Mouse (Mus musculus) WW6 (cell line): ENCODE results near the gene Pjvk.
"Not testable (repeated sequence)": the region's sequence is repeated elsewhere in the genome, so short reads cannot be mapped to it uniquely, and the experiment has no call there.

Experiments used
- DNase-seq: peaks from one replicate; pipeline ENCODE4 v3.0.0-alpha.2; 2013; ENCODE audit warnings: low read depth, low spot score

The Pjvk gene

DNA sequence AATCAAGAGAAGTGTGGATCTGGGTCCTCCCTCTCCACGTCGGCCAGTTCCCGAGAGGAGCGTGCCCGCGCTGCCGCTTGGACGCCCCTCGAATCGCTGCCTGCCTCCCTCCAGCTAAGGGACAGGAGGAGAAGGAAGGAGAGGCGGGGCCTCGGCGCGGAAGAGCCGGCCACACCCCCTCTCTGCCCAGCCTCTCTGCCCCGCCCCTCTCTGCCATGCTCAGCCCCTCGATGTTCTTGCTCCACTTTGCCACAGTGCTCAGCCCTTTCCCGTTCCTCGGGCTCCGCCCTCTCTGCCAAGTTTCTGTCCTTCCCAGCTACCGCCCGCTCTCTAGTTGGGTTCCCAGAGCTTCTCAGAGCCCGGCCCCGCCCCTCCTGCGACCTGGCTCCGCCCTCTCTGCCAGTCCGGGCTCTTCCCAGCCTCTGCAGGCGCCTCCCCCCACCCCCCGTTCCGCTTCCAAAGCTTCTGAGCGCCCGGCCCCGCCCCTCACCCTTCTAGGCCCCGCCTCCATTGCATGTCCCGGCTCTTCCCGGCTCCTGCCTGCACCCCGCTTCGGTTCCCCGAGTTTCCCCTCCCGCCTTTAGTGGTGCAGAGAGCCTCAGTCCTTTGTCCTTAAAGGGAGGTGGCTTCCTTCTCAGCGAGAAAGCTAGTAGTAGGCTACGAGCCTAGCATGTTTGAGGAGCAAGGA, at the start of gene Pjvk, which contains the start of gene Prkra:
Pjvk (plus strand) TSS at position 594 of the 688 bp plus-strand sequence.
Prkra (minus strand) TSS at position 133 of the 688 bp plus-strand sequence.
- DNase-seq: peak; percentile 91

DNA sequence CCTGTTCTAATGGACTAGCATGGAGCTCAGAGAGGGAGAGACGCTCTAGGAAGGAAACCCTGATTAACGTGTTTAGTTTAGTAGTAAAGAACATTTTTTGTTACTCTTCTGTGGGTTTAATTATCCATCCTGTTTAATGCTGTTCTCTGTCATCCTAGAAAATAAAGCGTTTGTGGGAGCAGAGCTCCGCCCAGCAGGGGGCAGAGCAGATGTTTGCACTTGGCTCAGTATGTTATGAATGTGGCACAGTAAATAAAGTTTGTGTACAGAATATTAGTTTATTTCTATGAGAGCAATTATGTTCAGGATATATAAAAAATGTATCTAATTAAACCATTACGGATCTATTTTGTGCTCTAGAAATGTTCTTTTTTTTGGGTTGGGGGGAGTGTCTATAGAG, 49.1 kb upstream of the Pjvk start:
- DNase-seq: no peak

DNA sequence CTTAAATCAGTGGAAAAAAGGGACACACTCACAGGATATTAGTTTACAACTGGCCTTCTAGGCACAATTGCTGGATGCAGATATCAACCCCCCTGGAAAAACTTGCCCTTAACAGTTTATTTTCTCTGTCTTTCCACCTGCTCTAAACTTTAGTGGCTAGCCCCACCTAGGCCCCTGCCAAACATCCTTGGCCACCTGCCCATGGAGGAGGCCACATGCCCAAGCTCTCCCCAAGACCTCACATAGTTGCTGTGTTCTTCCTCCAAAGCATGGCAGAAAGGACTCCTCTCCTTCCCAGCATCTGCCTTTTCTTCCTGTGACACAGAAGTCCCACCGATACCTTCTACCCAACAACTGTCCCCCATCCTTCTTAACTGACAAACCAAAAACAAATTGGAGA, 46.0 kb upstream of the Pjvk start:
- DNase-seq: no peak

DNA sequence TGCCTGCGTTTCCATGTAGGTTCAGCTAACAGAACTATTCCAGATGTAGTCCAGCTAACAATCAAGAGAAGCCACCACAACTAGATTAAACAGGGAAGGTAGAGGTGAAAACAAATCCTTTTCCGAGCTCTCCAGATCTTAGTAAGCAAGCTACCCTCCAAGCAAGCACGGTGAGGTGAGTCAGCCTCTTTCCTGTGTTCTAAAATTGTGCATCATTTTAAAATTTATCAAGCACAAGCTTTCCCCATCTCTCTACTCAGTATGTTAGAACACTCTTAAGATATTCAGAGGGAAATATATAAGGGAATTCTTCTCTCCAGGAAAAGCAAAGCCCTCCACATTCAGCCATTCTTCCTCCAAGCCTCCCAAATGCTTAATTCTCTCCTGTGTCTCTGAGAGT, 41.6 kb upstream of the Pjvk start:
- no peak for DNase-seq

DNA sequence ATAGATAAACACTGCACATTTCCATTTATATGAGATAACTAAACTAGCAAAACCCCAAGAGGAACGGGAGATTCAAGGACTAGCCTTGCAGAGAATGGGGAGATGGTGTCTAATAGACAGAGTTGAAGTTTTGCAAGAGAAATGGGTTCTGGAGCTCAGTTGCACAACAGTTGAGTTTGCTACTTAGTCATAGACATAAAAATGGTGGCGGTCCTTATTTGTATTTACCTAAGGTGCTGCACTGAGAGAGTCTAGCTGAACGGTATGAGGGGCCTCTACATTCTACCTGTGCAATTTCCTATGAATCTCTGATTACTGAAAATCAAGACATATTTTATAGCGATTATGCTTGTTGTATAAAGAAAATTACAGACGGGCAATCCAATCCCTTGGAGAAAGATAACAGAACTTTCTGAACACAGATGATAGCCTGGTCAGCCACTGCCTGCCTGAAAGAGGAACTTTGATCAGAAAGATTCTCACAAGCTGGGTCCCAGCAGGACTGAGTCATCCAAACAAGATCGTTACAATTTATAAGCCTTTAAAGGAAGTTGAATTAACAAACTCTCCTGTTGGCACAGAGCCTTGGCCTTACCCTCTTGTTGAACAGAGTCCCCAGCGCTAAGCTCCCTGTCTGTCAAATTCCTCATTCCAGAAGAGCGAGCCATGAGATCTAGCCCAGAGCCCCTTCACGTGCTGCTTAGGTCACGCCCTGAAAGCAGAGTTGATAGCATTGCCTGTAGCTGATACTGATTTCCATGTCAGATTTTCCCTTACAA, 37.8 kb upstream of the Pjvk start:
- DNase-seq: no peak

DNA sequence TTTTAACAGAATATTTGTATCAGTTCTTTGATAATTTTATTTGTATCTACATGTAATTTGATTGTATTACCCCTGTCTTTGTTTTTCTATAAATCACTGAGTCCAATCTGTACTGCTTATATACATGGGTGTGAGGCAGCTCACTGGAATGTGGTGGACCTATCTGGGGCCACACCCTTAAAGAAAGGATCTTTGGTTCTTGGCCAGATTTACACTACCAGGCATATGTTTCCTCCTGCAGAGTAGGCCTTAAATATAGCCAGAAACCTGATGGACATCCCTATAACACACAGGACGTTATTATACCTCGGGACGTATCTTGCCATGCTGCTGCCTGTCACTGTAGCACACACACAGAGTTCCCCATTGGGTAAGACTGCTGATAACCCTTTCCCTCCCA, 36.3 kb upstream of the Pjvk start:
- no peak for DNase-seq

DNA sequence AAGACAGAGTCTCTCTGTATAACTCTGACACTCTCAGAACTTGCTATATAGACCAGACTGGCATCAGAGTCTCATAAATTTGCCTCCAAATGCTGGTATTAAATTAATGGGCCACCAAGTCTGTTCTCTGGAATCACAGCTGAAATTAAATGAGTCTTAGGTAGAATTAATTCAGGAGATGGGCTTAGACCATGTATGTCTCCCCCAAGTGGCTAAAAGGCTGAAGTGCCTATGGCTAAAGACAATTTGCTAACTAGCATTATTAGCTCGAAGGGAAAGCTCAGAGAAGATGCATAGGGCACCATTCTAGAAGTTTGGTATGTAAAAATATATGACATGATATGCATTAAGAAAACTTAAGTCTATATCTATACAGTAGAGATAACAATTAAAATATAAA, 30.2 kb upstream of the Pjvk start:
- no peak for DNase-seq

DNA sequence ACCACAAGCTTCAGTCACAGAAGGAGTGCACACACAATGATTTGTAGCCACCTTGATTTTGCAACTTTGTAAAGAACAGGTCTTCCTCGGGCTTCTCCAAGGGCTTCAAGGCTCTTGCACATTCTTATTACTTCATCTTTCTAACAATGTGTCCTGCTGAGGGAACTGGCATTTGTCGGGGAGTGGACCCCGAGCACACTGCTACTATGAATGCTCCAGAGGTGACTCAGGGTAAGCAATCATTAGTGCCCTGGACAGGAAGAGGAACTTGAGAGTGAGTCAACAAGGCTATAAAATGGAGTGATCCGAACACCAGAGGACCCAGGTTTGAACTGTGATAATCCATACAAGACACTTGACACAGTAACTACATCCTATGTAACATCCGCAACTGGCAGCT, 28.1 kb upstream of the Pjvk start:
- no peak for DNase-seq

DNA sequence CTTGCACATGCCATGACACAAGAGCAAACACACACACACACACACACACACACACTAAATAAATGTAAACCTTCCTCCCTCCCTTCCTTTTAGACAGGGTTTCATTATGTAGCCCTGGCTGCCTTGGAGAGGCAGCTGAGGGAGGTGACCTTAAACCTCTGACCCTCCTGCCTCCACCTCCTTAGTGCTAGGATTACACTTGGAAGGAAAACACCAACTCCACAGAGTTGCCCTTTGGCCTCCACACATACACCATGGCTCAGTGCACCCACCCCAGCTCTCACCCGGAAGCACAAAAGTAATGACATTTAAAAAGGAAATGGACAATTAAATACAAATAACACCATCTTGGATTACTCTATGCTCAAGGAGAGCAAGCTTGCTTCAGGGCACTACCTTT, 26.6 kb upstream of the Pjvk start:
- DNase-seq: no peak

DNA sequence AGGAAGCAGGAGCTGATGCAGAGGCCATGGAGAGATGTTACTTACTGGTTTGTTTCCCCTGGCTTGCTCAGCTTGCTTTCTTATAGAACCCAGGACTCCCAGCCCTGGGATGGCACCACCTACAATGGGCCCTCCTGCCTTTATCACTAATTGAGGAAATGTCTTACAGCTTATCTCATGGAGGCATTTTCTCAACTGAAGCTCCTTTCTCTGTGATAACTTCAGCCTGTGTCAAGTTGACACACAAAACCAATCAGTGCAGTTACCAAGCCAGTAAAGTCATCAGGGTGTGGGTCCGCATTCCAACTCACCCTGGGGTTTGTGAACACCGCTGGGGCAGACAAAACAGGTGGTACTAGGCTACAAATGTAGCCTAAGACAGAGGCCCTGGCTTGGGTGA, 26.0 kb upstream of the Pjvk start:
- DNase-seq: not testable (repeated sequence)

DNA sequence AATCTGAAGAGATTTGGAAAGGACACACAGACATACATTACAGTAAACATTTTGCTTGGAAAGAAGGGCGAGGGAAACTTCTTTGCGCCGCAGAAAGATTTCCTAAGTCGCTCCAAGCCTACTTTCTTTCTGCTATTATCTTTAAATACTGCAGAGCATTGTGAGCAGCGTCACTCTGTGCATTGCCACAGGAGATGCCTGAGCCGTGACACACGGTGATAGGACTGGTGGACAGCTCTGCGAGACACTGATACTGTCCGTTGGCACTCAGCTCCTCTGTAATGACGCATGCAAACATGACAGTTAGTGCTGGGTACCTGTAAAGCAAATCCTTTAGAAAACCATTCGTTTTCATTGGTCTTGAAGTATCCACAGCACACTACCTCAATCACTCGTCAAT, 18.0 kb upstream of the Pjvk start:
- DNase-seq: no peak

DNA sequence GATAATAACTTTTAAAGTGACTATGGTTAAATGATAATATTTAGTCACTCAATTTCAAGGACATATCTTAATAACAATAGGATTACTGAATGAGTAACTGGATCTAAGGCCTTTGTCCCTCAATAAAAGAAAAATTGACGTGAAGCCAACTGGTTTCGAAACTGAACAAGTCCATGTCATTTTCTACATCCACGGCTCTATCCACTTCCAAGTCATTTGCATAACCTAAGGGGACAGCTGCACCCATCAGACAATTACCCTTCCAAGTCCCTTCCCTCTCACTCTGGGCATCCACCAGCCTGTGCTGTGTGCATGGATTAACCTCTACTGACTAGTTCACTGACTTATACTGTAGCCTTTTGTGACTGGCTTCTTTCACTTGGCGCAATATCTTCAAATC, 16.7 kb upstream of the Pjvk start:
- DNase-seq: no peak

DNA sequence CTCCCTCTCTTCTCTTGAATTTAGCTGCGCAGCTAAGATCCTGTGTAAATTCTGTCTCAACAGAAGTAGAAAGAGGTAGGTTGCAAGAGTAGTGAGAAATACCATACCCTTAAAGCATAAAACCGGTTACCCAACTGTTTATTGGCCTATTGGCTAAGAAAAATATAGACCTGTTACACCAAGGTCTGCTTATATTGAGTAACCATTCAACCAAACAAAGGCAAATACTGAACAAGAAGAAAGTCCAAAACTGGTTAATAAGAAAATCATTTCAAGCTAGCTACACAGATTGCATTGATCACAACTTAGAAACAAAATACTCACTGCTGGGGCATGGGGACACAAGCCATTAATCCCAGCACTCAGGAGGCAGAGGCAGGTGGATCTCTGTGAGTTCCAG, 8.6 kb upstream of the Pjvk start:
- no peak for DNase-seq

DNA sequence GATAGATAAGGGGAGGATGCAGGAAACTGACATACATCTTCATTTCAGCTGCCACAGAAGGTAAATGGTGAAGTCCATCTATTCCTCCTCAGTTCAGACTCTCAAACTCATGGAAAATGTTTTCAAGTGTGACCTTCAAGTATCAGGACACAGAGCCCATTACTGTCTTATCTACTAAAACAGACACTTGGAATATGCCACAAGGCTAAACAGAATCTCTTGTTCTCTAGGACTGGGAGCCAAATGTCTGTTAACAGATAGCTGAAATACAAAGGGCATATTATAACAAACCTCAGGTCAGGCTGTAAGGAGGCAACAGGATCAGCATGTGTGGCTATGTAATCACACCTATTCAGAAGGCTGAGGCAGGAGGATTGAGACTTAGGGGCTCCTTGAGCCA, 4.5 kb upstream of the Pjvk start:
- no peak for DNase-seq

DNA sequence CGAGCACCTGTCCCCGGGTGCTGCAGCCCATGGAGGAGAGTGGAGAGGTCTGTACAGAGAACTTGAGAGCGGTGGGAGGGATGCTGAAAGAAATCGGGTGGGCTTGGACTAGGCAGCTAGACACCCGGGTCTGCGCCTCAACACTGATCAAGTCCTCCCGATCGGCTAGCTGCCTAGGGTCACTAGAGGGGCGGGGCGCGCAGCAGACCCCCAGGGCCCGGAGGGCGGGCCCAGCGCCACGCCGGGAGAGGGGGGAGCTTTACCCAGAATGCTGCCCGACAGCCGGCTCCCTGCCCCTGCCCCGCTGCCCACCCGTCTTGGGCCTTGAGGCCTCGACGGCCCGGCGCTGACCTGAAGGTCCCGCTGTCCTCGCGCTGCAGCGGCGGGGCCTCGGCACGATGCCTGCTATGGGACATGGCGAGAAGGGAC, 821 bp upstream of the Pjvk start:
- DNase-seq: no peak

DNA sequence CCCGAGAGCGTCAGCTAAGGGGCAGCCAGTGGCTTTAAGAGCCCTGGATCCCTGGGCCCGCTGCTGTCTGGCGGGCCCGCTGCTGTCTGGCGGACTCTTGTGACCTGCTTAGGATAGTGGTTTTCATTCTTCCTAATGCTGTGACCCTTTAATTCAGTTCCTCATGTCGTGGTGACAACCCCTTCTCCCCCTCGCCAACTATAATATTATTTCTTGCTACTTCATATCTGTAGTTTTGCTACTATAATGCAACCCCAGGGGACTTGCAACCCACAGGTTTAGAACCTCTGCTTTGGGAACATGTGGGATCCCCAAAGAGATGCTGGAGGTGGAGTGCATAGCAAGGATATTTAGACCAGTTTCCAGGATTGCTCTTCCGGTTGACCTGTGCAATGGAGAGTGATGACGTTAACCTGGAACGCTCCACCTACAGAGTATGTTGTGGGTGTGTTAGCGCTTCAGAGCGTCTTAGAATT, 428 bp downstream of the Pjvk start:
- no peak for DNase-seq

DNA sequence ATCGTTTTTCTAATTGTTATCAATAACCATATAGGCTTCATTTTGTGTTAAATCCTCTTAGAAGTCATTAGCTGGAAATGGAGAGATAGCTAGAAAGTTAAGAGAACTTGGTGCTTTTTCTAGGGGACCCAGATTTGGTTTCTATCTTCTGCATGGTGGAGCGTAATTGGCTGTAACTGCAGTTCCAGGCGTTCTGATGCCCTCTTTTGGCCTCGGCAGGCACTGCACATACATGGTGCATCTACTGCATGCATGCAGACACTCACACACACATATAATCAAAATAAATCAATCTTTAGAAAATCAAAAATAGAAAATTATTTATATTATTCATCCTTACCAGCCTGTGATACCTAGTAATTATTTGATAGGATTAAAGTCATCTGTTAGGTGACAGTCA, 4.8 kb downstream of the Pjvk start:
- DNase-seq: no peak

DNA sequence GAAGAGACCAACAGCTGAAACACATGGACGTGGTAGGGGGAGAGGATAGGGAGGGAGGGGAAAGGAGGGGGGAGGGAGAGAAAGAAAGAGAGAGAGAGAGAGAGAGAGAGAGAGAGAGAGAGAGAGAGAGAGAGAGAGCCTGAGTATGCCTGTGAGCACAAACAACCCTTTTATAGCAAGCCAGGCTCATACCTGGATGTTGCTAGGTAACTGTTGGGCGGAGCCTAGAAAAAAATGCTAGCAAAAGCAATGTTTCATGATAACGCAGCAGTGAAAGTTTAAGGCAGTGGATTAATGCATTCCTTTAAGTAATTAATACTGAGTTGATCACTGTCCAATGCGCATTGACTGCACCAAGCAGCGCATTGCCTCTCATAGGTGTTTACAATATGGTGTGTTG, 6.4 kb downstream of the Pjvk start:
- no peak for DNase-seq

DNA sequence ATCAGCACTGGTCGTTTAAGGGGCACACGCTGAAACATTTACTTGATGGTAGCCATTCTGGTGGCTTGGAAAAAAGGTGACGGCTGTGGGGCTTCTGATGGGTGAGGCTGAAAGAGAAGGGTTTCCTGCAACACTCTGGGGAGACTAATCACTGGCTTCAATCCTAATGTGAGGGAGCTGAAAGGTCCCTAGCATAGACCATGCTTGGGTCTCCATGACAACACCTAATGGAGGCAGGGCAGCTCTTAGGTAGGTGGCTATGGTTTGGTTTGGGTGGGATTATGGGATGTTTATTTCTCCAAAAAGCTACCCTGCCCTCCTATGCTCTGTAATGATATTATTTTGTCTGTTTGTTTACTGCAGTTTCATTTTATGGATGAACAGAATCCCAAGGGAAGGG, 7.2 kb downstream of the Pjvk start:
- no peak for DNase-seq

DNA sequence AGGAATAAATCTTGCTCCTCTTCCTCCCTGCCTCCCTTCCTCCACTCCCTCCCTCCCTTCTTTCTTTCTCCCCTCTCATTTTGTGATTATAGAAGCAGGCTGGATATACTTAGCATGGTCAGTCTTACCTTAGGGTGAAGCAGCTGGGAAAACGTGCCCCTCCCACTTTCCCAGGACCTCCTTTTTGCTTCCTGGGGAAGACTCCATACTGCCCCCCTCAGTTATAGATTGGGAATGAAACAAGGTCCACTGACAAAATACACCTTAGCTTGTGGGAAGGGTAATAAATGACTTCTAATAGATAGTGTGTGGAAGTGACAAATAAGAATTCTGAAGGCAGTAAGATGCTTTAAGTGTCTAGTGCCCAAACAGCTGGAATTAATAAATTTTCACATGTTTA, 7.7 kb downstream of the Pjvk start:
- no peak for DNase-seq

DNA sequence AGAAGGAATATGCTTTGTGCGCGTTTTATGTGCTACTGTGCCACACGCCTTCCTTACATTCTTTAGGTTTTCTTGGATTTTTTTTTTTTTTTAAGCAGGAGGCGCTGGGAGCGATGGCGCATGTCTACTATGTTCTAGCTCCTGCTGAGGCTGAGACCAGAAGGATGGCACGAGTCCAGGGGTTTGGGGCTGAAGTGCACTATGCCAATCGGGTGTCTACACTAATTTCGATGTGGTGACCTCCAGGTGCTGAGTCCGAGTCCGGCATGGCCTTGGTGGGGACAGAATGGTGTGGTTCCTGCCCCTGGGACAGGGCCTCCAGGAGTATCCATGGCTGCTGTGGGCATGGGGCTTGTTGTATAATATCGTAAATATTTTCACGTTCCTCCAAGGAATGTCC, 10.3 kb downstream of the Pjvk start:
- no peak for DNase-seq

DNA sequence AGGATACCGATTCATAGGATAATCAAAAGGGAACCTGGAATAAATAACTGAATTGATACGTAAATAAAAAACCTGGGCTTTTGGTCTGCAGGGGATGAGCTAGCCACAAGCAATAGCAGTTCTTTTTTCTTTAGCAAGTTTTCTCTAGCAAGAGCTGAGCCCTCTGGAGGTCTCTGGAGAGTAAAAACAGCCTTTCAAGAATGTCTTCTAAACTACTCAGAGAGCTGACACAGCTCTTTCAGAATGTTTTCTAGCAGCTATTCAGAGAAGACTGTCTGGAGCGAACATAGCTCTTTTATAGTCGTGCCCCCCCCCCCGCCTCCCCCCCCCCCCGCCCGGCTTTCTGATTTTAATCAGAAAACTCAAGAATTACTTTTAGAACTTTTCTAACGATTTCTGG, 11.1 kb downstream of the Pjvk start:
- DNase-seq: no peak

DNA sequence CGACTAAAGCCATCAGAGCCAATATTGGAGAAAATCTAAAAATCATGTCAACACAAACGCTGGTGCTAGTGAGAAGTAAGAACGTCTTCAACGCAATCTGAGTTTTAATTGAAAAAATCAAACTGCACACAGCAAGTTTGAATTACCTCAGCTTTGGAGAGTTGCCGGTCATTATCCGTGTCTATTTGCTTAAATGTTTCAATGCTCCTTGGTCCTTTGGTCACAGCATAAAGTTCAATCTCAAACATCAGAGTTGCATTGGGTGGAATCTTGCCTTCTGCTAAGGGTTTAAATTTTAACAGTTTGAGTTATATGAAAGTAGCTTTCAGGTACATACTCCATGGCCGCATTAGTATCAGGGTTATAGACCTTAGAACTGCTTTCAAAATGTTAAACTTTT, 17.3 kb downstream of the Pjvk start:
- no peak for DNase-seq
